Mouse (Mus musculus): ENCODE results near the gene Snph.
"Not testable (repeated sequence)": the region's sequence is repeated elsewhere in the genome, so short reads cannot be mapped to it uniquely, and the experiment has no call there.

Snph gene

DNA sequence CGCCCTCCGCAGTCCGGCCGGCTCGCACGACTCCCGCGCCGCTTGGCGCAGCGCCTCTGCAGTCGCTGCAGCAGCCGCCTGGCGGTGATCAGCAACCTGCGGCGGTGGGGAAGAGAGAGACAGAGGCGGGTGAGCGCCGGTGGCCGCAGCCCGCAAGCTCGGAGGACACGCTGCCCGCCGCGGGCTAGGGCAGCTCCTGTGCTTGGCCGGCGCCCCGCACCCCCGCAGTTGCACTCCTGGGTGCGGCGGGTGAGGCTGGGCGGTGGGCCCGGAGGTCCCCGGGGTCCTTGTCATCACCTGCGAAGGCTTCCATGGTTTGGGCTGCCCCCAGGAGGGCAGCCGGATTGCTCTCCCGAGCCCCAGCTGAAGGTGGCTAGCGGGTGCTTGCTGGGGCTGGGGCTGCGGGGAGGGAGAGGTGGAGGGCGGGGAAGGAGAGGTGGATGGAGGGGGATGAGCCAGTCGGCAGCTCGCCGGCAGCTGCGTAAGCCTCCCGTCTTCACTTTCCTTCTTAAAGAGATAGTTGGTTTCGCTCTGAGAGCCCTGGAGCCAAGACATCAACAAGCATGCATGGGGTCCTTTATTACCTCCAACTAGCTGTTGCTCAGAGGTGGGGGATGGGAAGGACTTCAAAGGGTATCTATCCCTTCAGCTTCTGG is at the start of gene Snph:
TSS of gene Snph (minus strand) at position 435 of the 656 bp plus-strand sequence.
- no peak for DNase-seq (ENCODE audit: extremely low spot score, low read depth, low spot score)

DNA sequence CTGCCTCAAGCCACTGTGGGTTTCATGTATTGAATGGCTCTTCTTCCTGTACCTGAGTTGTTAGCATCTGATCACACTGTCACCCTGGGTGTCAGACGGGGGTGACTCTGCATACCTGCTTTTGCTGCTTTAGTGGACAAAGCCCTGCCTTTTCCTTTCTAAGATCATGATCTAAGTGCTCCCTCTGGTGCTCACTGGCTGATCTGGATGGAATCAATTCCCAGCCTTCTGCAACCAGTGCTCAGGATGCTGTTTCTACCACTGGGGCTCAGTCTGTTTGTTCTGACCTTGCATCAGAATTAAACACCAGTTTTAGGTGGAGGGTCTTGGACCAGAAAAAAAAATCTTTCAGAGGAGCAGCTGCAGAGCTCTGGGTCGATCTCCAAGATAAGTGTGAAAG is 43.8 kb upstream of the Snph start:
- DNase-seq (ENCODE audit: extremely low spot score, low read depth, low spot score) = no peak

DNA sequence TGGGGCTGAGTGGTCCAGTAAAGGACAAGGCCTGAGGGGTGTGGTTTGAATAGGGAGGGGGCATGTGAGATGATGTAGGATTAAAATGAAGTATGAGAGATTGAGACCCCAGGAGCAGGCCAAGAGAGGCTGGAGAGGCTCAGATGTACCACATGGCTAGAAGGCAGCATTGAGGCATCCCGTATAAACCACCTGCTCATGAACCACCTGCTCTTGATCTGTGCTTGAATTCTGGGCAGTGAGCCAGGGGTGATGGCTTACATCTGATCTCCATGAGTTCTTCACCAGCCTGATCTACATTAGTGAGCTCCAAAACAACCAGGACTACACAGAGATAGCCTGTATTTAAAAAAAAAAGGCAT is 38.6 kb upstream of the Snph start:
- DNase-seq (ENCODE audit: extremely low spot score, low read depth, low spot score) = no peak

DNA sequence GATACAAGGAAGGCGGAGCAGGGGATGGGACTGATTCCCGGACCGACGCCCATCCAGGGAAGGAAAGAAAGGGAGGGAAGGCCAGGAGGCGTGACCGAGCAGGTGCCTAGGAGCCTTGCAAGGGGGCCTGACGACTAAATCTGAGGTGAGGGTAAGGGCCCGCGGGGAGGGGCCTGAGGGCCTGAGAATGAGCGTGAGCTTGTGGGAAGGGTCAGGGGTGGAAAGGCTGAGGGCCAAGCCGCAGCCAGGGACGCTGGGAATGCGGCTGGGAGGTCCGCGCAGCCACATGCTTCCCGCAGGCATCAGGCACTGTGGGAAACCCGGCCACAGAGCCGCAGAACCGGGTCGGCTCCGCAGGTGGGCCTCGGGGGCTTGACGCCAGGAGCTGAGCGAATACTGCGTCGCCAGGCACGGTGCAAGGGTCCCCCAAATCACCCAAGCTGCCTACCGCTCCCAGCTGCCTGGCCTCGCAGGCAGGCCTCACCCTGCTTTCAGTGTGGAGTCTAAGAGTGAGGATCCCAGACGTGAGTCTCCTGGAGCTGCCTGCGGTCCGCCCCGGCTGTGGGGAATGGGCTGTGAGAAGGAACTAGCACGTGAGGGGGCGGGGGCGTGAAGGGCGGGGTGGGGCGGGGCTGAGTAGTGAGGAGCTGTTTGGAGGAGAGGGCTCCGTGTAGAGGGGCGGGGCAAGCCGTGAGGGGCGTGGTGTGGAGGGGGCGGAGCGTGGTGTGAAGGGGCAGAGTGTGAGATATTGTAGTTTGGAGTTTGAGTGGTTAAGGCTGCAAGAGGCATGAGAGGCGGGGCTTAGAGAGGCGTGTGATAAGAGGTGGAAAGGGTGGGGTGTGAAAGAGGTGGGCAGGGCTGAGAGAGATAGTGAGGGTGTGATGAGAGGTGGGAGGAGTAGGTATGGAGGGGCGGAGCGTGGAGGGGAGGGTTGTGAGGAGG is 37.9 kb upstream of the Snph start:
- no peak for DNase-seq (ENCODE audit: extremely low spot score, low read depth, low spot score)

DNA sequence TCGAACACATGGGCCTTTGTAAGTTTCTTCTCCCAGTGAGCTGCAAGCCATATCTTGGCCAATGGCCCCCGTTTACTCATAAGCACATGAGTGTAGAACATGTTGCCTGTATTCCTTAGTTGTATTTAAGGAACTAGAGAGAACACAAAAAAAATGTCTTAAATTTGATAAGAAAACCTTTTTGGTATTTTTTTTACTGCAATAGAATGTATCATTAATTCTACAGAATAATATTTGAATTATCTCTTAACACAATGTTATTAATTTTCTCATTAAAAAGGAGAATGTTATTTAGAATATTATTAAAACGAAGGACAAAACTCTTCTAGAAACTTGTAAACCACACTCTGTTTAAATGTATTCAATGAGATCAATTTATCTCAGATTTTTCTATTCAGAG is 36.0 kb upstream of the Snph start, which contains the start of gene Rad21l:
TSS of gene Rad21l (minus strand) at position 101 of the 400 bp plus-strand sequence.
- DNase-seq (ENCODE audit: extremely low spot score, low read depth, low spot score) = no peak

DNA sequence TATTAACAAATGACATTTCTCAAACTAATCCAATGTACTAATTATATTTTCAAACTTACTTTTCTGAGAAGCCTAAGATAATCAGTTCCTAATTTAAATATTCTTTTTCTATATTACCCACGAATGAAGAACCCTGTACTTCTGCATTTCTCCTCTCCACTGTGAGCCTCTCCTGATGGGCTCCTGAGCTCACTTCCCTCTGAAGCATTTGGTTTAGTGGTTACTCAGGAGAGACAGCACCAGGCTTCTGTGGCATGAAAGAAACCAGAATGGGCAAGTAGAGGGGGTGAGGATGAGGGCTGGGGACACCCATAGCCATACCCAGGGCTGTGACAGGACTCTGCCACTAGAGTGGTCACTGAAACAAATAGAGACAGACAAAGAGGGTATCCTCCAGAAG is 19.7 kb upstream of the Snph start:
- no peak for DNase-seq (ENCODE audit: extremely low spot score, low read depth, low spot score)

DNA sequence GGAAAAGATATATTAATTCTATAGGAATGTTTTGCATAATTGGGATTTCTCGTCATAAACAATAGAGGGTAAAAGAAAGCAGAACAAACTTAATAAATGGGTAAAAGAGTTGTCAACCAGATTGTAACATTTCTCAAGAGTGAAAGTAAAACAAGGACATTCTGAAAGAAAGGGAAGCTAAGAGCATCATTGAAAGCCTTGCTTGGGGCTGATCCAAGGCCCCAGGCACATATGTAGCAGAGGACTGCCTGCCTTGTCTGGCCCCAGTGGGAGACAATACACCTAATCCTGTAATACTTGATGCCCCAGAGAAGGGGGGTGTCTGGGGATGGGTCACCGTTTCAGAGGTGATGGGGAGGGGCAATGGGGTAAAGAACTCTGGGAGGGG is 3.6 kb upstream of the Snph start:
- DNase-seq (ENCODE audit: extremely low spot score, low read depth, low spot score) = no peak

DNA sequence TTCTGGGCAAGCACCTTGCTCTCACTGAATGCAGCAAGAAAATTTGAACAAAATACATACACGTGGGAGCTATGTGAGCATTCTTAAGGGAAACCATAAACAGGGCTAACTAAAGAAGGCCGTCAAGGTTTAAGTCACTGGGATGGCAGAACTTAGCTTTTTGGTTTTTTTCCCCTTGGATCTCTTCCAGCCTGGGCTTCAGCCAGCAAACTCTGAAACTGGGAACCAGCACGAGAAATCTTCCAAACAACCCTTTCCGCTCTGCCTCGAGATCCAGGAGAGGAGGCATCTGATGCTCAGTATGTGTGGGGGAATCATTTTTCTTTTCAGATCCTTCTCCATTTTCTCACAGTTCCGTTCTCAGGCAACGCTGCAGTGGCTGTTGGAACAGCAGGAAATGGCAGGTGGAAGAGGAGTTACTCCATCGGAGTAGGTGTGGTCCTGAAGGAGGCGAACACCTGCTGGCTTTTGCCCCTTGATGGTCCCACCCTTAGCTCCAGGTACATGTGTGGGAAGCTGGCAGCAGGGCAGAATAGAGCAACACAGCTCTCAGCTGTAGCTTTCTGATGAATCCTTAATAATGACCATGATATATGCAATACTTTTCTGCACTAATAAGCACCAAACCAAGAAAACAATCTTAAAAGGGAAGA is 3.1 kb upstream of the Snph start:
- no peak for DNase-seq (ENCODE audit: extremely low spot score, low read depth, low spot score)

DNA sequence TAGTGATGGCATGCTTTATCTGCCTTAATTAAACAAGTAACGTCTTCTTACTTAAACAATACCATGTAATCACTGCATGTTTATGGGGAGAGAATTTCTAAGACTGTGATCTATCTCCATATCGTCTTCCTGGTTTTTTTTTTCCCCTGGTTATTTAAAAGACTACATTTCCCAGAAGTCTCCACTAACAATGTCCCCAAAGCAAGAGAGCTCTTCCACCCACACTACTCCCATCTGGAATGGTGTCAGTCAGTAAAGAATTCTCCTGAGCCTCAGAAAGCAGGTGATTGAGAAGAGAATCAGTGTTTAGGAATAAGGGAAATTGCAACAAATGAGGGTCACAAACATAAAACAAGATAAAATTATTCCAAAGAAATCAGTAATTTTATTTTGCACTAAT is 2.5 kb upstream of the Snph start:
- DNase-seq (ENCODE audit: extremely low spot score, low read depth, low spot score) = no peak

DNA sequence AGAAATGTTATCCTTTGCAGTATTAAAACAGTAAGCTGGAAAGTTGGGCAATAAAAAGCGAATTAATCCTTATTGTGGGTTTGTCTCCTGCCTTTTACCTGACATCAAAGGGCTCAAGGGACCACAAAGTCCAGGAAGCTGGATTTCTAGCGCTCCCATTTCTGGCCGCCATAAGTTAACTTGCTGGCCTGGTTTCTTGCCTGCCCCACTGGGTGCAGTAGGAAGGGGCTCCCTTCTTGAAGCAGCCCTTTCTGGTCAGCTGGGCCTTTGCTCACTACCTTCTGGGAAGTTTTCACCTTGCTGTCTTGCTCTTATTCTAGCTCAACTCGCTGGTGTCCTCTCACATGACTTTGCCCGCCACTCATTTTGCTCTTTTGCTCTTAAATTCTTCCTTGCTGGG is 589 bp upstream of the Snph start:
- DNase-seq (ENCODE audit: extremely low spot score, low read depth, low spot score) = no peak

DNA sequence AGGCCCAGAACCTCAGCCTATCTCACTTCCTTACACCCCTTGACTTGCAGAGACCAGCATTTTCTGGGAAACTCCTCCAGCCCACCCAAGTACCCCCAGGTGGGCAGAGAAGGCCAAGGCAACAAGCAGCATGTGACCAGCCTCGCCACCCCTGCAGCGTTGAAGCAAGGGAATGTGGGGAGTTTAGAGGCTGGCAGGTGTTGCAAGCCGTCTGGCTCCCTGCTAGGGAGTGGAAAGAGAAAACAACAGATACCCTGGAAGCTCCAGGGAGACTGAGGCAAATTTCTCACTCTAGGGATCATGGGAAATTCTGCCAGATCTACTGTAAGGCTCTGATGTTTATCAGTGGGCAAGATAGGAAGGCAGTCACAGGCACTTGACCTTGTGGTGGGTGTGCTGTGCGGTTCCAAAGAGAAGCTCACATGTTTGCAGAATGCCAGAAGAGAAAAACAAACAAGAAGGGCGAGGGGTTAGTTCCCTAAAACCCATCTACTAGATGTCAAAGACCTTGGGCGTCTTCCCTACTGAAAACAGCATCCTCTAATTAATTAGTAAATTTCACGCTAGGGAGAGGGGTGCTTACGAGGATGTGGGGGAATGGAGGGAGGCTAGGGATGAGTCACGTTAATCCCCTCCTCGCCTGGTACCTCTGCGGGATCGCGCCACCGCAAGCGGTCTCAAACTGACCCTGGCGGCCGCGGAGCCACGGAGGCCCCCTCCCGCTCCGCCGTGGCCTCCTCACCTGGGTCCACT is 811 bp downstream of the Snph start:
- DNase-seq (ENCODE audit: extremely low spot score, low read depth, low spot score) = no peak

DNA sequence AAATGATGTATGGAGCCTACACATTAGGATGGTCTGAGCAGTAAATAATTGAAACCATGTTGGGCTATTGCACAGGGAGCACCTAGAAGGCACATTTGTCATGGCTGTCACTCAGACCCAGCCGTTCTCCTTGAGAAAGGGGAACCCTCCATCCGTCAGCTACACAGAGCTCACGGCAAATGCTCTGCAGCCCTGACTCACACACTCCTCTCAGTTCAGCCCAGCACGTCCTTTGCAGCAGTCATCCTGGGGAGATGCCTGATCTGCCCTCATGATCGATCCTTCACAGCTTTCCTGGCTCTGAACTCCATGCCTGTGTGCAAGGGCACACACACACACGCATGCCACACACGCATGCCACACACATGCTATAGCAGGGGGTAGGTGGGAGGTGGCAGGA is 3.1 kb downstream of the Snph start:
- DNase-seq (ENCODE audit: extremely low spot score, low read depth, low spot score) = no peak

DNA sequence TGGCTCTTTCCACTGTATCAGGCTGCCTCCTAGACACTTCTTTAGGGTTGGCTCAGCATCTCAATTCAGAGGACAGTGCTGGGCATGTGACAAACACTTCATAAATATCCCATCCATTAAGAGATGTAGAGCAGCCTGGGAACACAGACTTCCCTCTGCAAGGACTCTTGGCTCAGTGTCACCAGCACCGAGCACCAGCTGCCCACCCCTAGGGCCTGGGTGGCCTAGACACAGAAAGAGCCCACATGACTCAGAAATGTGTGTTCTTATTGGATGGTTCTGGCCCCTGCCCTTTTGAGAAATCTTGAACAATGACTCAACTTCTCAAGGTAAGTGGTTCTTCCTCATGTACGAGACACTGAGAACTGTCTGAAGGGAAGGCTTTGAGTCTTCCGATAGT is 4.4 kb downstream of the Snph start:
- no peak for DNase-seq (ENCODE audit: extremely low spot score, low read depth, low spot score)

DNA sequence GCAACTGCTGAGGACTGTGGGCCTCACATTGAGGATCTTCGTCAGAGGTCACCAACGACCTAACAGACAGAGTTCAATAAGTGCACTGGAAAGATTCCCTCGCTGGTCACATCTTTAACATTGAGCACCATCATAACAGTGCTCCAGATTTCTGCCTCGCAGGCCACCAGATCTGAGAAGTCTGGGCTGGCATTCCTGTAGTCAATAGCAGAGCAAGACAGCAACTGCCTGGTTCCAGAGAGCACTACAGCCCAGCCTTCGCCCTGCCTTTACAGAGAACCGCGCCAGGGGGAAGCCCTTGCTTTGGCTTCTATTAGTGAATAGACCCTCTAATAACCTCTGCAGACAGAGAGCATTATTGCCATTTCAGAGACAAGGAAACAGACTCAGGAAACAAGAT is 6.1 kb downstream of the Snph start:
- DNase-seq (ENCODE audit: extremely low spot score, low read depth, low spot score) = no peak

DNA sequence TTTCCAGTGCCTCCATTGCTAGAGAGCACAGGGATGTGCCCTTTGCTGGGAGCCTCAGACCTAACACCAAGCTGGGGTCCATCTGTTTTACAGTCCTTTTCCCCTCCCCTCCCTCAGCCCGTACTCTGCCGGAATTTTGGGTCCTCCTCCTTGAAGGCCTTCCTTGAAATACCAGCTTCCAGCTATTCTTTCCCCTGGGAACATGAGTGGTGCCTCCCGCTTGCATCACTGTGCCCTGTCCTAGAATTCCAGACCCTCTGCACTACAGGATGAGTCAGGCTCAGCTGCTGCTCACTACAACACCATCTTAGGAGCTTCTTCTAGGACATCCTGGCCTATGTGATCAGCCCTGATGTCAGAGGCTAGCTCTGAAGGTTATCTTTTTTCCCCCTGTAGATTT is 8.6 kb downstream of the Snph start:
- no peak for DNase-seq (ENCODE audit: extremely low spot score, low read depth, low spot score)

DNA sequence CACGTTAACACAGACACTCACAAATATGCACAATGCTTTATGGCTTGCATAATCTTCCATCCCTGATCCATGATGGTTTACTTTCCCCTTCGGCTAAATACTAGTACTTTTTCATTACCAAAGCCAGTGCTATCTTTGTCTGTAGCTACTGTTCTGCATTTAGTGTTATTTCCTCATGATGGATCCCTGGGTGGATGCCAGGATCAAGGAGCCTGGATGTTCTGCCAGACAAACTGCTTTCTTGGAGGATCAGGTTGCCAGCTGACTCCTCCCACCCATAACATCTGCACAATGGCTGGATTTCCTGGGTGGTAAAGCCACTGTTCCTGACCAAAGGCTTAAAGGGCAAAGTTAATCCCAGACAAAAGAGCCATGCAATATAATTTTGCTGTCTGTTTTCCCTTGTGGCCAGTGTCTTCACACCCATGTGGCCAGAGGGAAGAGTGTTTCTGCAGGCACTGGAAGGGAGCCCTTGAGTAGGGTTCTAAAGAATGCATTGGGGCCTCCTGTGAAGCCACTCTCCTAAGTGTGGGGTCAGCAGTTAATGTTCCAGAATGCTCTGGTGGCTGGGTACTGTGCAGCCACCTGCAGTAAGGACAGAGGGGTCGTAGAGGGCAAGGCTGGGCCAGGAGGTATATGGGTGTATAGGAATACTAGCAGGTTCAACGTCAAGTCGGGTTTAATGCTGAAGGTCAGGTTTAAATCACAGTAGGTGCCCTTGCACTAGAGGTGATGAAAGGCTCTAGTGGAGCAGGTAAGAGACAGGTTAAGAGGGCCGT is 15.7 kb downstream of the Snph start:
- DNase-seq (ENCODE audit: extremely low spot score, low read depth, low spot score) = no peak

DNA sequence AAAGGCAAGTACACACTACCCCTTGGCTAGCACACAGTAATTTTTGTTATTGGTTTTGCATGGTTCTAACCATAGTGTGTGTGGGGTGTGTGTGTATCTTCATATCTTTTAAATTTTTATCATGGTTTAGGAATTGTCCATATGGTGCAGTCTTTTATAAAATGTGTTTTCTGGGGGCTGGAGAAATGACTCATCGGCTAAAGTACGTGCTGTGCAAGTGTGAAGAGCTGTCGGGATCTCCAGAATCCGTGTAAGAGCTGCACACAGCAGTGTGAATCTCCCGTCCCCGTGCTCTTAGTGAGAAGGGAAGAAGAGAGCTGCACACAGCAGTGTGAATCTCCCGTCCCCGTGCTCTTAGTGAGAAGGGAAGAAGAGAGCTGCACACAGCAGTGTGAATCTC is 16.6 kb downstream of the Snph start:
- not testable (repeated sequence) for DNase-seq (ENCODE audit: extremely low spot score, low read depth, low spot score)

DNA sequence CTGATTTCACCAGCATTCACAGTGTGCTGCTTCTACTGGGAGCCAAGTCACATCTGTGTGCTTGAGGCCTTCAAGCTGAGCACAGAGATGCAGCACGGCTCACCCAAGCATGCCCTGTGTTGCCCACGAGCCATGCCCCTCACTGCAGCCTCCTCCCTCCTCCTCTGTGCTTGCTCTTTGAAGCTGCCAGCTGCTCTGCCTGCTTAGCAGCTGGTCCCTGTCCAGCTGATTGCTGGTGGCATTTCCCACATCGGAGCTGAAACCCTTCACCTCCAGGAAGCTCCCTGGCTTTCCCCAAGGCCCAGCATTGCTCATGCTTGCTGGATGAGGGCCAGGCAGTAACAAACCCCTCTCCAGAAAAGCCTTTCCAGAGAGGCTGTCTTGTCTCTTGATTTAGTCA is 22.4 kb downstream of the Snph start:
- DNase-seq (ENCODE audit: extremely low spot score, low read depth, low spot score) = no peak

DNA sequence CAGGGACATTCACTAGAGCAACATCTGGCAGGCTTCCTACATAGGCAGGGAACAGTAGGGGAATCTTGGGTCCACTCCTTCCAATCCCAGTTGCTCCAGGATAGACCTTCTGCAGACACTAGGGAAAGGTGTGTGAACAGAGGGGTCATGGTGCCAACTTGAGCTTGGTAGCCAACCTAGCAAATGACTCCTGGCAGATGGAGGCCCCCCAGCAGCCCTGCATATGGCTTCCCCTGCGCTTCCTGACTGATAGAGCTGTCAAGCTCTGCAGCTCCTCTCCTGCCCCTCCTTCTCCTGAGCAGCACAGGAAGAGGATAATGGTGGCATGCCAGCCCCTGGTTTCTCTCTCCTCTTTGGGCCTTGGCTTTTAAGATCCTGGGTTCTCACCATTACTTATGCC is 24.0 kb downstream of the Snph start:
- DNase-seq (ENCODE audit: extremely low spot score, low read depth, low spot score) = no peak

DNA sequence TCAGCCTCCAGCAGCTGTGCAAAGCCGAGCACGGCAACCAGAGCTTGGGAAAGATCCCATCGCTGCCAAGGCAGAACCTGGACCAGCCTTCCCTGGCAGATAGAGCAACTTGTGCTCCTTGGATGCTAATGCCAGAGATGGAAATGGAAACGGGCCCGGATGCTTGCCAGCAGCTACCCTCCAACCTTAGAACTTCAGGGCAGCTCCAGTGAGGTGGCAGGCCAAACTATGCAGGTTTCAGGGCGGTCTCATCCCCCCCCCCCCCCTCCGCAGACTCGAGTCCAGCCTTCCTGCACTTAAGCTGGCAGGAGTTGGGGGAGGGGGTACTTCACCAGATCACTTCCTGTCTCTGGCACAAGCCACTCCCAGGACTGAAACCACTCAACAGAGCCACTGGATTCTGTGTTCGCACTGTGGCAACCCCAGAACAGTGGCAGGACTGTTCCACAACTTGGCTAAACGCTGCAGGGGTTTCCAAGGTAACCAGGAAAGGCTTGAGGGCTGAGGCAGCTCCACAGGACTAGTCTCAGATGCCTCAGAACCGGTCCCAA is 26.9 kb downstream of the Snph start:
- DNase-seq (ENCODE audit: extremely low spot score, low read depth, low spot score) = peak; percentile 16

All from hindlimb bud, embryonic 11.5 days (tissue).